Mouse (Mus musculus): ENCODE measurements around the gene Tyrobp. TPM values are rescaled to one million over a fixed set of nuclear protein-coding genes. Genes with fewer than 3 reads are reported as not detected.
A peak's percentile ranks its signal among the peaks of the same experiment; 100 is the strongest.

The Tyrobp gene
- total and polyA plus RNA-seq, 2 experiments from 2014 or later, result 14.5 to 44.2 TPM

GRCm38 (mm10) chr7:30450241-30450640 lies 36.7 kb downstream of the Tyrobp start:
- Histone ChIP-seq H3K9ac (no peak overlapping the region), H3K36me3 (ENCODE audit: insufficient read depth) (no peaks in the 10 kb centered on the region), H3K27me3 (ENCODE audit: insufficient read depth, low read length) (peaks cover 30% of the 10 kb centered on the region), H3K4me3 (ENCODE audit: low read depth, low read length) (no peak overlapping the region), H3K4me2 (ENCODE audit: low read depth) (no peak overlapping the region), H3K27ac (ENCODE audit: low read depth, low read length) (no peak overlapping the region), H3K4me1 (ENCODE audit: insufficient read depth) (no peaks in the 10 kb centered on the region), H3K9me3 (ENCODE audit: low read length) (no peaks in the 10 kb centered on the region)
- 60% methylated on average over 7 of the region's 7 CpGs for WGBS
- ATAC-seq (no peak), DNase-seq (no peak)
- no peak for TF ChIP-seq CTCF (IDR thresholded peaks at IDR 0.05; ENCODE audit: low read depth)

- 0 out of 2 replicates have a peak overlapping the region, but pooled peaks have one; percentile 2 for H3K4me3 ChIP-seq (ENCODE audit: low read depth, low read length)
- 11% methylated on average over 25 of the region's 25 CpGs for WGBS
- 0 out of 2 replicates have a peak overlapping the region, but pooled peaks have one; percentile 8 for H3K4me2 ChIP-seq (ENCODE audit: low read depth)
- H3K27ac ChIP-seq (ENCODE audit: low read depth, low read length), result no peak overlapping the region
- H3K36me3 ChIP-seq (ENCODE audit: insufficient read depth), result no peaks in the 10 kb centered on the region
- H3K4me1 ChIP-seq (ENCODE audit: insufficient read depth), result peaks cover 4% of the 10 kb centered on the region; the same call in 1 of the 2 replicates
- TF ChIP-seq CTCF (IDR thresholded peaks at IDR 0.05; ENCODE audit: low read depth), result no peak
- H3K9me3 ChIP-seq (ENCODE audit: low read length), result 0 out of 2 replicates have a peak, but pooled peaks cover 4% of the 10 kb centered on the region
- DNase-seq (no peak), ATAC-seq (no peak)
- H3K9ac ChIP-seq, result no peak overlapping the region
- peaks cover 52% of the 10 kb centered on the region for H3K27me3 ChIP-seq (ENCODE audit: insufficient read depth, low read length)
These were observed 39.8 kb downstream of the Tyrobp start for GRCm38 (mm10) chr7:30453327-30453726.

GRCm38 (mm10) chr7:30453766-30454165 lies 40.2 kb downstream of the Tyrobp start:
- no peak overlapping the region for H3K27ac ChIP-seq (ENCODE audit: low read depth, low read length)
- DNase-seq, result no peak
- peaks cover 57% of the 10 kb centered on the region for H3K27me3 ChIP-seq (ENCODE audit: insufficient read depth, low read length)
- no peak overlapping the region for H3K9ac ChIP-seq
- TF ChIP-seq CTCF (IDR thresholded peaks at IDR 0.05; ENCODE audit: low read depth), result no peak
- H3K4me3 ChIP-seq (ENCODE audit: low read depth, low read length), result 0 out of 2 replicates have a peak overlapping the region, but pooled peaks have one; percentile 2
- H3K36me3 ChIP-seq (ENCODE audit: insufficient read depth), result no peaks in the 10 kb centered on the region
- no peak for ATAC-seq
- peaks cover 4% of the 10 kb centered on the region; the same call in 1 of the 2 replicates for H3K4me1 ChIP-seq (ENCODE audit: insufficient read depth)
- 2% methylated on average over 25 of the region's 25 CpGs for WGBS
- 0 out of 2 replicates have a peak overlapping the region, but pooled peaks have one; percentile 8 for H3K4me2 ChIP-seq (ENCODE audit: low read depth)
- 0 out of 2 replicates have a peak, but pooled peaks cover 4% of the 10 kb centered on the region for H3K9me3 ChIP-seq (ENCODE audit: low read length)

- no peak for TF ChIP-seq CTCF (IDR thresholded peaks at IDR 0.05; ENCODE audit: low read depth)
- H3K4me1 ChIP-seq (ENCODE audit: insufficient read depth), result peaks cover 4% of the 10 kb centered on the region; the same call in 1 of the 2 replicates
- H3K27ac ChIP-seq (ENCODE audit: low read depth, low read length), result no peak overlapping the region
- ATAC-seq (no peak), DNase-seq (no peak)
- no peak overlapping the region for H3K4me2 ChIP-seq (ENCODE audit: low read depth)
- H3K4me3 ChIP-seq (ENCODE audit: low read depth, low read length), result no peak overlapping the region
- WGBS, result 10% methylated on average over 6 of the region's 6 CpGs
- H3K9ac ChIP-seq, result no peak overlapping the region
- peaks cover 60% of the 10 kb centered on the region for H3K27me3 ChIP-seq (ENCODE audit: insufficient read depth, low read length)
- H3K9me3 ChIP-seq (ENCODE audit: low read length), result 0 out of 2 replicates have a peak, but pooled peaks cover 4% of the 10 kb centered on the region
- no peaks in the 10 kb centered on the region for H3K36me3 ChIP-seq (ENCODE audit: insufficient read depth)
These were observed 40.7 kb downstream of the Tyrobp start for GRCm38 (mm10) chr7:30454259-30454658.

- H3K4me2 ChIP-seq (ENCODE audit: low read depth), result peak overlapping the region; percentile 42
- no peak for ATAC-seq
- 2% methylated on average over 9 of the region's 9 CpGs for WGBS
These were observed 42.9 kb downstream of the Tyrobp start for GRCm38 (mm10) chr7:30456487-30456886.

GRCm38 (mm10) chr7:30456911-30457628 lies 43.5 kb downstream of the Tyrobp start:
- no peak for TF ChIP-seq CTCF (IDR thresholded peaks at IDR 0.05; ENCODE audit: low read depth)
- Histone ChIP-seq H3K27ac (ENCODE audit: low read depth, low read length) (no peak overlapping the region), H3K9me3 (ENCODE audit: low read length) (0 out of 2 replicates have a peak, but pooled peaks cover 4% of the 10 kb centered on the region), H3K27me3 (ENCODE audit: insufficient read depth, low read length) (peaks cover 82% of the 10 kb centered on the region), H3K36me3 (ENCODE audit: insufficient read depth) (no peaks in the 10 kb centered on the region), H3K9ac (no peak overlapping the region), H3K4me3 (ENCODE audit: low read depth, low read length) (peak overlapping the region; percentile 11), H3K4me2 (ENCODE audit: low read depth) (peak overlapping the region; percentile 42), H3K4me1 (ENCODE audit: insufficient read depth) (peaks cover 4% of the 10 kb centered on the region; the same call in 1 of the 2 replicates)
- DNase-seq (no peak), ATAC-seq (no peak; the same call in 1 of the 2 replicates)
- under 1% methylated on average over 30 of the region's 31 CpGs for WGBS

More at GRCm38 (mm10) chr7:30456487-30456886, 42.9 kb downstream of the Tyrobp start:
- Histone ChIP-seq H3K36me3 (ENCODE audit: insufficient read depth) (no peaks in the 10 kb centered on the region), H3K9me3 (ENCODE audit: low read length) (0 out of 2 replicates have a peak, but pooled peaks cover 4% of the 10 kb centered on the region), H3K4me3 (ENCODE audit: low read depth, low read length) (peak overlapping the region; percentile 11; the same call in 1 of the 2 replicates), H3K9ac (no peak overlapping the region), H3K27me3 (ENCODE audit: insufficient read depth, low read length) (peaks cover 82% of the 10 kb centered on the region), H3K4me1 (ENCODE audit: insufficient read depth) (peaks cover 4% of the 10 kb centered on the region; the same call in 1 of the 2 replicates), H3K27ac (ENCODE audit: low read depth, low read length) (no peak overlapping the region)
- TF ChIP-seq CTCF (IDR thresholded peaks at IDR 0.05; ENCODE audit: low read depth), result no peak
- no peak for DNase-seq

All from forebrain, postnatal 0 days (tissue).